Mouse (Mus musculus): ENCODE results near the gene Exoc6b.

GRCm38 (mm10) chr6:84968531-84968930 is 100.8 kb downstream of the Exoc6b start:
- TF ChIP-seq CTCF (IDR thresholded peaks at IDR 0.05; ENCODE audit: control insufficient read depth, insufficient read depth, insufficient read length) (no peak), MYOG (IDR thresholded peaks at IDR 0.05; ENCODE audit: control insufficient read depth, extremely low read depth, insufficient read length) (no peak), MAX (IDR thresholded peaks at IDR 0.05) (no peak), CEBPB (IDR thresholded peaks at IDR 0.05; ENCODE audit: low read depth) (no peak), MYOD1 (IDR thresholded peaks at IDR 0.05; ENCODE audit: control insufficient read depth, insufficient read length, low read depth) (no peak)
